ENCODE assay signal across 10 mouse cellular contexts in genomic region chr1:40378794-40379193, GRCm38 (mm10). TPM values are rescaled to one million over a fixed set of nuclear protein-coding genes. Genes with fewer than 3 reads are reported as not detected.
DNase-seq lines count a peak whose midpoint lies in the region; ATAC-seq and TF ChIP-seq lines count a peak whose summit lies in the region.
"Had no signal": no experiment of that assay in that cellular context is flagged by ENCODE, and none has a peak within 500 bp of the region (broad histone marks: within the 10 kb centered on the region; RNA-seq: fewer than 3 reads in every experiment).

No protein-coding gene starts in this region.

- WGBS in intestine, embryonic 14.5 days, result 14% methylated on average over 8 of the region's 8 CpGs
- WGBS in intestine, embryonic 15.5 days, result 15% methylated on average over 8 of the region's 8 CpGs
- WGBS in midbrain, embryonic 13.5 days, result 15% methylated on average over 8 of the region's 8 CpGs

- no peaks in the 10 kb centered on the region for H3K9me3 ChIP-seq in intestine, embryonic 14.5 days (ENCODE audit: control insufficient read depth, low read length)
- H3K9me3 ChIP-seq in intestine, embryonic 15.5 days, result no peaks in the 10 kb centered on the region
- H3K9me3 ChIP-seq in midbrain, embryonic 13.5 days, result no peaks in the 10 kb centered on the region
- H3K9me3 ChIP-seq: embryonic facial prominence, embryonic 12.5 days had no signal

- no peak overlapping the region for H3K27ac ChIP-seq in intestine, embryonic 14.5 days (ENCODE audit: low read depth)
- H3K27ac ChIP-seq in intestine, embryonic 15.5 days, result no peak overlapping the region
- no peak overlapping the region for H3K27ac ChIP-seq in gastrocnemius, adult 2 months
- H3K27ac ChIP-seq in midbrain, embryonic 13.5 days, result no peak overlapping the region
- H3K27ac ChIP-seq: embryonic facial prominence, embryonic 12.5 days; macrophage had no signal

- intact Hi-C loops in gastrocnemius, adult 2 months (cut with DNase I), result loop anchor here (1.0 to 10.0 kb wide), 4 partner anchors 154 to 377 kb away; partner anchors contain the start of gene Il1r1

- no peak overlapping the region for H3K9ac ChIP-seq in intestine, embryonic 14.5 days (ENCODE audit: low read length)
- no peak overlapping the region for H3K9ac ChIP-seq in intestine, embryonic 15.5 days
- H3K9ac ChIP-seq in midbrain, embryonic 13.5 days (replicated peaks), result no peak overlapping the region
- H3K9ac ChIP-seq: embryonic facial prominence, embryonic 12.5 days had no signal

- in situ Hi-C loops in Patski (cut with MboI; ENCODE audit: low pct_unique_long_range_greater_than_20kb), result loop anchor here (5.0 to 25.0 kb wide), 5 partner anchors 104 to 616 kb away; no protein-coding TSS in a partner anchor

- H3K4me3 ChIP-seq in intestine, embryonic 14.5 days (ENCODE audit: low read depth, low read length), result no peak overlapping the region
- no peak overlapping the region for H3K4me3 ChIP-seq in intestine, embryonic 15.5 days (replicated peaks)
- H3K4me3 ChIP-seq in gastrocnemius, adult 2 months, result no peak overlapping the region
- no peak overlapping the region for H3K4me3 ChIP-seq in midbrain, embryonic 13.5 days (replicated peaks)
- H3K4me3 ChIP-seq: embryonic facial prominence, embryonic 12.5 days had no signal

- H3K4me1 ChIP-seq in intestine, embryonic 14.5 days (replicated peaks; ENCODE audit: control insufficient read depth, insufficient read depth, low read length), result peaks cover 5% of the 10 kb centered on the region; the same call in 1 of the 2 replicates
- H3K4me1 ChIP-seq in intestine, embryonic 15.5 days (replicated peaks), result no peaks in the 10 kb centered on the region
- H3K4me1 ChIP-seq in midbrain, embryonic 13.5 days (replicated peaks), result no peaks in the 10 kb centered on the region

- no peaks in the 10 kb centered on the region for H3K36me3 ChIP-seq in intestine, embryonic 14.5 days (ENCODE audit: control insufficient read depth, insufficient read depth, low read length)
- no peaks in the 10 kb centered on the region for H3K36me3 ChIP-seq in intestine, embryonic 15.5 days
- no peaks in the 10 kb centered on the region for H3K36me3 ChIP-seq in midbrain, embryonic 13.5 days
- H3K36me3 ChIP-seq: embryonic facial prominence, embryonic 12.5 days had no signal

- no peak overlapping the region for H3K4me2 ChIP-seq in intestine, embryonic 14.5 days (ENCODE audit: low read length)
- no peak overlapping the region for H3K4me2 ChIP-seq in intestine, embryonic 15.5 days (replicated peaks)
- H3K4me2 ChIP-seq in midbrain, embryonic 13.5 days (replicated peaks), result no peak overlapping the region
- H3K4me2 ChIP-seq: embryonic facial prominence, embryonic 12.5 days had no signal

- CTCF ChIA-PET in Patski (lab: Charles Lee), result interaction anchor here (0.8 to 4.8 kb wide), 6 partner anchors 11 to 272 kb away, joined by 3 to 23 read pairs (median 4); no protein-coding TSS in a partner anchor

- DNase-seq in intestine, embryonic 14.5 days (ENCODE audit: low spot score), result peak; percentile 94
- no peak for DNase-seq in Patski (ENCODE audit: low read depth, low spot score)
- peak; percentile 78 to 82 for DNase-seq in cerebellum, postnatal 10 days
- DNase-seq in gastrocnemius, adult 2 months, result peak; percentile 67
- peak; percentile 60 to 86 for DNase-seq in layer of hippocampus, postnatal 25 days (ENCODE audit: extremely low spot score in 1 of 2, low spot score in 1 of 2)
- DNase-seq in spleen, postnatal 36 days (ENCODE audit: low spot score in 2 of 2), result peak; percentile 12 to 42

- ATAC-seq in intestine, embryonic 14.5 days (replicated peaks; ENCODE audit: low FRiP score, low TSS enrichment, low read depth), result no peak
- no peak for ATAC-seq in intestine, embryonic 15.5 days
- ATAC-seq in Patski, result no peak
- 0 out of 2 replicates have a peak, but pooled peaks have one; percentile 43 for ATAC-seq in midbrain, embryonic 13.5 days

- POLR2A ChIA-PET in Patski (lab: Charles Lee), result no interaction called here

- peak; percentile 91 for TF ChIP-seq CTCF in Patski (IDR thresholded peaks at IDR 0.05)
- peak; percentile 97 for TF ChIP-seq CTCF in gastrocnemius, adult 2 months (IDR thresholded peaks at IDR 0.05)

- no peaks in the 10 kb centered on the region for H3K27me3 ChIP-seq in intestine, embryonic 14.5 days (replicated peaks; ENCODE audit: control insufficient read depth, insufficient read depth, low read length)
- H3K27me3 ChIP-seq in intestine, embryonic 15.5 days (replicated peaks), result no peaks in the 10 kb centered on the region
- no peaks in the 10 kb centered on the region for H3K27me3 ChIP-seq in Patski
- no peaks in the 10 kb centered on the region for H3K27me3 ChIP-seq in midbrain, embryonic 13.5 days
- H3K27me3 ChIP-seq: embryonic facial prominence, embryonic 12.5 days had no signal

RNA-seq across cellular contexts. Expression of gene Il1rl1, which starts 50.6 kb away (rescaled TPM):
- 0.31 and 0.39 TPM in 2 replicates for polyA plus RNA-seq in intestine, embryonic 14.5 days (2014; fragmentation: Nextera tagmentation; extraction: Ambion mirVana)
- polyA plus RNA-seq in intestine, embryonic 15.5 days (2015; fragmentation: Nextera tagmentation; extraction: Ambion mirVana), result 0.51 and 0.52 TPM in 2 replicates
- 3.6 TPM for polyA plus RNA-seq in Patski (2021)
- total RNA-seq in gastrocnemius, adult 2 months (2021), result 1 to 10 TPM; 1.0 to 1.1 TPM
- under 1 TPM; 0.34 to 0.42 TPM for total RNA-seq in layer of hippocampus, postnatal 25 days (2021)
- 0.08 TPM in 1 of 2 replicates, not detected in the other for polyA plus RNA-seq in midbrain, embryonic 13.5 days (2015; fragmentation: Nextera tagmentation; extraction: Ambion mirVana)

RNA-seq across cellular contexts. Expression of gene Il1rl2, which starts 54.4 kb away (rescaled TPM):
- polyA plus RNA-seq in intestine, embryonic 14.5 days (2014; fragmentation: Nextera tagmentation; extraction: Ambion mirVana), result 3.4 and 4.3 TPM in 2 replicates
- polyA plus RNA-seq in intestine, embryonic 15.5 days (2015; fragmentation: Nextera tagmentation; extraction: Ambion mirVana), result 4.9 and 5.3 TPM in 2 replicates
- not detected for polyA plus RNA-seq in Patski (2021)
- total RNA-seq in gastrocnemius, adult 2 months (2021), result 1 to 10 TPM in 1 of 2 experiments, under 1 TPM in 1; 0.86 to 1.1 TPM
- total RNA-seq in layer of hippocampus, postnatal 25 days (2021), result under 1 TPM; 0.28 to 0.42 TPM
- polyA plus RNA-seq in midbrain, embryonic 13.5 days (2015; fragmentation: Nextera tagmentation; extraction: Ambion mirVana), result 0.89 and 1.0 TPM in 2 replicates
